ENCODE assay signal across 8 mouse cellular contexts in the genomic region with DNA sequence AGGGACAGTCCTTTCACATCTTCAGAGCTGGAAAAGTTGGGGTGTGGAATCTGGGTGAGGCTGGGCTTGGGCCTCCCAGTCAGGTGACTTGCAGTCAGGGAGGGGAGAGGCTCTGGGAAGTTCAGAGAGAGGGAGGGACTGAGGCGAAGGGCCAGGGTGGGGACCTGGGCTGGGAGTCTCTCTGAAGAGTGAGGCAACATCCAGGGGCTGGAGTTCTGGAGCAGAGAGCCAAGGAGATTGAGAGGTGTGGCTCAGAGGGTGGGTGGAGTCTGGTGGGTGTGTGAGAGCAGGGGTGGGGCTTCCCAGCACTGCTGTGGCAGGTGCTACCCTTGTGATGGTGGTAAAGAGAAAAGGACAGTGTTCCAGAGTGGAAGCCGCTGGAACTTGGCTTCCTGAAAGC. TPM values are rescaled to one million over a fixed set of nuclear protein-coding genes. Genes with fewer than 3 reads are reported as not detected.
DNase-seq lines count a peak whose midpoint lies in the region.
"Had no signal": no experiment of that assay in that cellular context is flagged by ENCODE, and none has a peak within 500 bp of the region (broad histone marks: within the 10 kb centered on the region; RNA-seq: fewer than 3 reads in every experiment).

No protein-coding gene starts in this region.

- peak; percentile 97 for DNase-seq in ES-CJ7 (ENCODE audit: low read depth, low spot score)
- no peak for DNase-seq in embryonic facial prominence, embryonic 10.5 days (ENCODE audit: low spot score)
- peak; percentile 63 to 67 for DNase-seq in heart, postnatal 14 days
- peak; percentile 71 for DNase-seq in lung, postnatal 14 days
- DNase-seq in frontal cortex, adult 2 months (ENCODE audit: extremely low spot score in 1 of 2, low spot score in 1 of 2), result no peak
- DNase-seq in cerebellum, postnatal 4 days (ENCODE audit: low spot score in 2 of 2), result no peak
- no peak for DNase-seq in spleen, postnatal 36 days (ENCODE audit: low spot score in 2 of 2)

- no peaks in the 10 kb centered on the region for H3K36me3 ChIP-seq in embryonic facial prominence, embryonic 10.5 days (replicated peaks)
- H3K36me3 ChIP-seq: neural tube, embryonic 12.5 days had no signal

- H3K9me3 ChIP-seq in embryonic facial prominence, embryonic 10.5 days, result no peaks in the 10 kb centered on the region
- H3K9me3 ChIP-seq: neural tube, embryonic 12.5 days had no signal

- intact Hi-C loops in heart, postnatal 14 days (cut with DNase I), result no loop called here

- H3K27ac ChIP-seq in embryonic facial prominence, embryonic 10.5 days (replicated peaks), result peak overlapping the region; percentile 61
- H3K27ac ChIP-seq: neural tube, embryonic 12.5 days had no signal

- H3K27me3 ChIP-seq in embryonic facial prominence, embryonic 10.5 days (replicated peaks; ENCODE audit: low read depth, poor library complexity, severe bottlenecking), result peaks cover 72% of the 10 kb centered on the region

- peaks cover 89% of the 10 kb centered on the region for H3K4me1 ChIP-seq in embryonic facial prominence, embryonic 10.5 days

- no peak overlapping the region for H3K4me3 ChIP-seq in embryonic facial prominence, embryonic 10.5 days
- H3K4me3 ChIP-seq: neural tube, embryonic 12.5 days had no signal

- WGBS in embryonic facial prominence, embryonic 10.5 days, result 30% methylated on average over 2 of the region's 2 CpGs

RNA-seq across cellular contexts. Expression of gene Socs3, which starts 35.7 kb away (rescaled TPM):
- 13.6 and 16.7 TPM in 2 replicates for polyA plus RNA-seq in embryonic facial prominence, embryonic 10.5 days (2016; fragmentation: Nextera tagmentation; extraction: Ambion mirVana)
- 1 to 10 TPM; 4.1 to 5.1 TPM for total RNA-seq in heart, postnatal 14 days (2021)
- 4.5 and 5.8 TPM in 2 replicates for polyA plus RNA-seq in frontal cortex, adult 2 months (2012; rRNA removed)

RNA-seq across cellular contexts. Expression of gene Pgs1, which starts 51.9 kb away (rescaled TPM):
- 43.5 and 44.6 TPM in 2 replicates for polyA plus RNA-seq in embryonic facial prominence, embryonic 10.5 days (2016; fragmentation: Nextera tagmentation; extraction: Ambion mirVana)
- 10 to 100 TPM; 20.5 to 22.3 TPM for total RNA-seq in heart, postnatal 14 days (2021)
- 69.6 and 74.3 TPM in 2 replicates for polyA plus RNA-seq in frontal cortex, adult 2 months (2012; rRNA removed)

Comparison
In these comparisons a context has a peak if more than half of its experiments do, and no peak if none do; other contexts are left out.
1. DNase-seq: peak in ES-CJ7 (single experiment), heart, postnatal 14 days (2 of 2) and lung, postnatal 14 days (single experiment); none in embryonic facial prominence, embryonic 10.5 days (single experiment), frontal cortex, adult 2 months (0 of 2), cerebellum, postnatal 4 days (0 of 2) and spleen, postnatal 36 days (0 of 2).